Mouse (Mus musculus): ENCODE measurements around the gene Gal.

The Gal gene

GRCm38 (mm10) chr19:3422488-3422887, 8.1 kb upstream of the Gal start:
- DNase-seq (ENCODE audit: low read depth, low spot score): no peak

GRCm38 (mm10) chr19:3419251-3419650, 4.9 kb upstream of the Gal start:
- DNase-seq (ENCODE audit: low read depth, low spot score): peak; percentile 15

GRCm38 (mm10) chr19:3405531-3406281, 8.6 kb downstream of the Gal start:
- no peak for DNase-seq (ENCODE audit: low read depth, low spot score)

- peak; percentile 26 for DNase-seq (ENCODE audit: low read depth, low spot score)
Measured at GRCm38 (mm10) chr19:3404030-3404429, 10.3 kb downstream of the Gal start.

GRCm38 (mm10) chr19:3402390-3402789, 12.0 kb downstream of the Gal start:
- no peak for DNase-seq (ENCODE audit: low read depth, low spot score)

GRCm38 (mm10) chr19:3401943-3402342, 12.4 kb downstream of the Gal start:
- DNase-seq (ENCODE audit: low read depth, low spot score): no peak

- DNase-seq (ENCODE audit: low read depth, low spot score): no peak
Measured at GRCm38 (mm10) chr19:3401504-3401903, 12.8 kb downstream of the Gal start.

- no peak for DNase-seq (ENCODE audit: low read depth, low spot score)
Measured at GRCm38 (mm10) chr19:3400057-3400456, 14.3 kb downstream of the Gal start.

- DNase-seq (ENCODE audit: low read depth, low spot score): no peak
Measured at GRCm38 (mm10) chr19:3394216-3394615, 20.1 kb downstream of the Gal start.

GRCm38 (mm10) chr19:3392384-3392783, 22.0 kb downstream of the Gal start:
- DNase-seq (ENCODE audit: low read depth, low spot score): no peak

- DNase-seq (ENCODE audit: low read depth, low spot score): peak; percentile 94
Measured at GRCm38 (mm10) chr19:3389089-3389488, 25.3 kb downstream of the Gal start.

- peak; percentile 98 for DNase-seq (ENCODE audit: low read depth, low spot score)
Measured at GRCm38 (mm10) chr19:3388629-3389057, 25.7 kb downstream of the Gal start, which contains the start of gene Tesmin. Gene Tesmin, plus strand, starts transcription at chr19:3388857.

- peak; percentile 41 for DNase-seq (ENCODE audit: low read depth, low spot score)
Measured at GRCm38 (mm10) chr19:3388061-3388460, 26.3 kb downstream of the Gal start.

GRCm38 (mm10) chr19:3378614-3379013, 35.7 kb downstream of the Gal start:
- DNase-seq (ENCODE audit: low read depth, low spot score): no peak

- peak; percentile 29 for DNase-seq (ENCODE audit: low read depth, low spot score)
Measured at GRCm38 (mm10) chr19:3376966-3377715, 37.2 kb downstream of the Gal start.

- no peak for DNase-seq (ENCODE audit: low read depth, low spot score)
Measured at GRCm38 (mm10) chr19:3375945-3376495, 38.3 kb downstream of the Gal start.

GRCm38 (mm10) chr19:3374028-3374427, 40.3 kb downstream of the Gal start:
- DNase-seq (ENCODE audit: low read depth, low spot score): peak; percentile 74

- no peak for DNase-seq (ENCODE audit: low read depth, low spot score)
Measured at GRCm38 (mm10) chr19:3373380-3373779, 41.0 kb downstream of the Gal start.

GRCm38 (mm10) chr19:3368276-3368675, 46.1 kb downstream of the Gal start:
- peak; percentile 52 for DNase-seq (ENCODE audit: low read depth, low spot score)

GRCm38 (mm10) chr19:3365089-3365488, 49.3 kb downstream of the Gal start:
- DNase-seq (ENCODE audit: low read depth, low spot score): peak; percentile 41

- DNase-seq (ENCODE audit: low read depth, low spot score): no peak
Measured at GRCm38 (mm10) chr19:3363510-3363909, 50.8 kb downstream of the Gal start.

Data from ZHBTc4 (cell line).